Mouse (Mus musculus) small intestine, adult 2 months (tissue): ENCODE data around the gene Ifitm3. TPM values are rescaled to one million over a fixed set of nuclear protein-coding genes. Genes with fewer than 3 reads are reported as not detected.
"Not testable (repeated sequence)": the region's sequence is repeated elsewhere in the genome, so short reads cannot be mapped to it uniquely, and the experiment has no call there.

Source experiments
- H3K27ac ChIP-seq: fragments of 200-500 bp; 2 replicates; pipeline ENCODE4 v1.5.1; 2012; ENCODE audit warnings: low read depth, low read length, control low read depth, inconsistent platforms; ENCODE audit not compliant: insufficient read depth
- H3K27me3 ChIP-seq: fragments of 200-500 bp; 2 replicates; pipeline ENCODE4 v1.6.1; 2012; ENCODE audit warnings: mild to moderate bottlenecking, moderate library complexity, low read length, inconsistent platforms; ENCODE audit not compliant: control insufficient read depth, insufficient read depth
- H3K36me3 ChIP-seq: fragments of 200-500 bp; 2 replicates; pipeline ENCODE4 v1.6.1; 2012; ENCODE audit warnings: mild to moderate bottlenecking, low read length, control low read depth, inconsistent platforms; ENCODE audit not compliant: control insufficient read depth, insufficient read depth
- H3K4me1 ChIP-seq: fragments of 200-500 bp; 2 replicates; pipeline ENCODE4 v1.6.1; 2012; ENCODE audit warnings: low read length, inconsistent platforms, mixed read lengths; ENCODE audit not compliant: control insufficient read depth, insufficient read depth, insufficient read length
- H3K4me3 ChIP-seq: fragments of 200-500 bp; 2 replicates; pipeline ENCODE4 v1.5.1; 2012; ENCODE audit warnings: low read depth, mild to moderate bottlenecking, control low read depth, inconsistent platforms, low read length, moderate library complexity
- CTCF ChIP-seq: fragments of 200-500 bp; IDR thresholded peaks from 2 replicates; pipeline ENCODE4 v1.5.1; 2012; ENCODE audit warnings: low read depth, mild to moderate bottlenecking, control low read depth, inconsistent platforms, low read length, moderate library complexity, mixed read lengths; ENCODE audit not compliant: insufficient replicate concordance, insufficient read length; ENCODE audit errors: extremely low read depth
- POLR2A ChIP-seq: fragments of 200-500 bp; IDR thresholded peaks from 2 replicates; pipeline ENCODE4 v1.6.1; 2012; ENCODE audit warnings: low read depth, mild to moderate bottlenecking, control low read depth, inconsistent platforms, low read length, moderate library complexity
- WGBS: fragments of 180-500 bp; shearing (Covaris S2); methylation state at CpG from one replicate; pipeline ENCODE4 v1.1.7; 2018; 5-methylcytosine and 5-hydroxymethylcytosine counted together
- polyA plus RNA-seq: library from polyadenylated mRNA; depleted of rRNA; stranded (reverse); fragments of >200 nt; gene quantifications from 2 replicates; pipeline ENCODE4 v1.2.3, GENCODE M21; 2012

Gene Ifitm3
- polyA plus RNA-seq, 1 experiment = 147 TPM

GRCm38 (mm10) chr7:141030390-141030789 is 19.8 kb upstream of the Ifitm3 start:
- TF ChIP-seq CTCF = no peak
- no peak for TF ChIP-seq POLR2A
- Histone ChIP-seq H3K27me3 (no peaks in the 10 kb centered on the region), H3K4me1 (peaks cover 5% of the 10 kb centered on the region; the same call in 1 of the 2 replicates), H3K36me3 (no peaks in the 10 kb centered on the region), H3K4me3 (no peak overlapping the region), H3K27ac (no peak overlapping the region)
- WGBS = 66% methylated on average over 3 of the region's 3 CpGs

GRCm38 (mm10) chr7:141028831-141029230 is 18.3 kb upstream of the Ifitm3 start, which contains the start of gene Gm17387:
Gene Gm17387 (plus strand): TSS chr7:141029131.
- Histone ChIP-seq H3K27ac (no peak within 1 kb of the TSS), H3K36me3 (no peaks in the 10 kb centered on the region), H3K27me3 (no peaks in the 10 kb centered on the region), H3K4me1 (peaks cover 5% of the 10 kb centered on the region; the same call in 1 of the 2 replicates), H3K4me3 (no peak within 1 kb of the TSS)
- TF ChIP-seq POLR2A (no peak), CTCF (no peak)
- 96% methylated on average over 2 of the region's 2 CpGs for WGBS

GRCm38 (mm10) chr7:141026740-141027098 is 16.1 kb upstream of the Ifitm3 start:
- no peaks in the 10 kb centered on the region for H3K4me1 ChIP-seq
- H3K27me3 ChIP-seq = no peaks in the 10 kb centered on the region
- TF ChIP-seq POLR2A = no peak
- no peak for TF ChIP-seq CTCF
- H3K36me3 ChIP-seq = no peaks in the 10 kb centered on the region
- WGBS = 66% methylated on average over 5 of the region's 5 CpGs
- H3K27ac ChIP-seq = peak overlapping the region; percentile 25
- H3K4me3 ChIP-seq = no peak overlapping the region

GRCm38 (mm10) chr7:141026097-141026739 is 15.6 kb upstream of the Ifitm3 start:
- Histone ChIP-seq H3K27ac (peak overlapping the region; percentile 55), H3K4me1 (no peaks in the 10 kb centered on the region), H3K36me3 (no peaks in the 10 kb centered on the region), H3K4me3 (no peak overlapping the region), H3K27me3 (no peaks in the 10 kb centered on the region)
- TF ChIP-seq CTCF = no peak
- TF ChIP-seq POLR2A = no peak
- WGBS = 30% methylated on average over 6 of the region's 6 CpGs

- 57% methylated on average over 6 of the region's 6 CpGs for WGBS
- TF ChIP-seq CTCF (no peak), POLR2A (no peak)
- Histone ChIP-seq H3K4me1 (no peaks in the 10 kb centered on the region), H3K27ac (no peak overlapping the region), H3K4me3 (no peak overlapping the region), H3K27me3 (no peaks in the 10 kb centered on the region), H3K36me3 (no peaks in the 10 kb centered on the region)
Observed at GRCm38 (mm10) chr7:141024865-141025838, 14.6 kb upstream of the Ifitm3 start.

- no peak for TF ChIP-seq POLR2A
- no peak for TF ChIP-seq CTCF
- Histone ChIP-seq H3K4me3 (no peak overlapping the region), H3K27me3 (no peaks in the 10 kb centered on the region), H3K27ac (no peak overlapping the region), H3K4me1 (0 out of 2 replicates have a peak, but pooled peaks cover 2% of the 10 kb centered on the region), H3K36me3 (no peaks in the 10 kb centered on the region)
- WGBS = 78% methylated on average over 14 of the region's 14 CpGs
Observed at GRCm38 (mm10) chr7:141021489-141022449, 11.2 kb upstream of the Ifitm3 start.

- no peaks in the 10 kb centered on the region for H3K36me3 ChIP-seq
- TF ChIP-seq CTCF (no peak), POLR2A (no peak)
- H3K4me3 ChIP-seq = no peak overlapping the region
- no peaks in the 10 kb centered on the region for H3K27me3 ChIP-seq
- 98% methylated on average over 5 of the region's 5 CpGs for whole genome bisulfite sequencing
- H3K27ac ChIP-seq = no peak overlapping the region
- 0 out of 2 replicates have a peak, but pooled peaks cover 2% of the 10 kb centered on the region for H3K4me1 ChIP-seq
Observed at GRCm38 (mm10) chr7:141019028-141019427, 8.5 kb upstream of the Ifitm3 start.

- WGBS = 89% methylated on average over 1 of the region's 1 CpGs
- not testable (repeated sequence) for H3K27me3 ChIP-seq, H3K36me3 ChIP-seq, H3K4me3 ChIP-seq, H3K4me1 ChIP-seq
- peak within 1 kb of the TSS; percentile 17; the same call in 1 of the 2 replicates for H3K27ac ChIP-seq
Observed at GRCm38 (mm10) chr7:141017824-141018223, 7.3 kb upstream of the Ifitm3 start, which contains the start of gene Ifitm6. Gene Ifitm6 (minus strand): TSS chr7:141017924.
